Mouse (Mus musculus): ENCODE results near the gene Psg23. TPM values are rescaled to one million over a fixed set of nuclear protein-coding genes. Genes with fewer than 3 reads are reported as not detected.

Psg23 gene
- polyA plus RNA-seq (2014; fragmentation: Illumina TruSeq; extraction: RNeasy Lipid Tissue Mini Kit (QIAGEN cat#74804); ENCODE audit: insufficient read depth, low read depth, low replicate concordance): not detected

DNA sequence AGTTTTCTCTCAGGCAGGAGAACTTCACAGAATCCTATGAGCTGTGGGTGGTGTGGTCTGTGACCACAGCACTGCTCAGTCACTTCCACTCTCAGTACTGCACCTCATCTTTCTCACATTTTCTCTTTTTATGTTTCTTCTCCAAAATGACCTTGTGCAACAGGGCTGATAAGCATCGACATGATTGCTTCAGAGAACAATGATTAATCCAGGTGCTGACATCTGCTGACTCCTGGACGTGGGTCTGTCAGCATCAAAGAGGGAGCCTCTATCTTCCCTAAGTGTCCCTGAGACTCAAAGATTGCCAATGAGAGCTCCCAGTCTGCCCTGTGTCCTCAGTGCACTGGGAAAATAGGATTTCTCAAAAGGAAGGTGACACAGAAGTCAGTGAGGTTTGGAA, at the start of gene Psg23:
Gene Psg23, minus strand, starts transcription at position 101 of the 400 bp plus-strand sequence.

DNA sequence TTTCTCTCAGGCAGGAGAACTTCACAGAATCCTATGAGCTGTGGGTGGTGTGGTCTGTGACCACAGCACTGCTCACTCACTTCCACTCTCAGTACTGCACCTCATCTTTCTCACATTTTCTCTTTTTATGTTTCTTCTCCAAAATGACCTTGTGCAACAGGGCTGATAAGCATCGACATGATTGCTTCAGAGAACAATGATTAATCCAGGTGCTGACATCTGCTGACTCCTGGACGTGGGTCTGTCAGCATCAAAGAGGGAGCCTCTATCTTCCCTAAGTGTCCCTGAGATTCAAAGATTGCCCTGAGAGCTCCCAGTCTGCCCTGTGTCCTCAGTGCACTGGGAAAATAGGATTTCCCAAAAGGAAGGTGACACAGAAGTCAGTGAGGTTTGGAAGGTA, 40.3 kb upstream of the Psg23 start, which contains the start of gene Psg21:
Gene Psg21, minus strand, starts transcription at position 101 of the 400 bp plus-strand sequence.

DNA sequence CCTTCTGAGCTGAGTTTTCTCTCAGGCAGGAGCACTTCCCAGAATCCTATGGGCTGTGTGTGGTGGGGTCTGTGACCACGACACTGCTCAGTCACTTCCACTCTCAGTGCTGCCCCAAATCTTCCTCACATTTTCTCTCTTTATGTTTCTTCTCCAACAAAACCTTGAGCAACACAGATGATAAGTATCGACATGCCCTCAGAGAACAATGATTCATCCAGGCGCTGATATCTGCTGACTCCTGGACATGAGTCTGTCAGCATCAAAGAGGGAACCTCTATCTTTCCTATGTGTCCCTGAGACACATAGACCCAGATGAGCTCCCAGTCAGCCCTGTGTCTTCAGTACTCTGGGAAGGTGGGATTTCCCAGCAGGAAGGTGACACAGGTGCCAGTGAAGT, 49.1 kb downstream of the Psg23 start, which contains the start of gene Psg27:
Gene Psg27, minus strand, starts transcription at position 101 of the 400 bp plus-strand sequence.

Other genes starting within 250 kb of the Psg23 start
- gene Psg28, start 184.5 kb downstream of the Psg23 start, polyA plus RNA-seq (2014; fragmentation: Illumina TruSeq; extraction: RNeasy Lipid Tissue Mini Kit (QIAGEN cat#74804); ENCODE audit: insufficient read depth, low read depth, low replicate concordance): not detected
- not detected for gene Psg26, start 132.3 kb downstream of the Psg23 start, polyA plus RNA-seq (2014; fragmentation: Illumina TruSeq; extraction: RNeasy Lipid Tissue Mini Kit (QIAGEN cat#74804); ENCODE audit: insufficient read depth, low read depth, low replicate concordance)
- gene Psg25, start 84.2 kb downstream of the Psg23 start, polyA plus RNA-seq (2014; fragmentation: Illumina TruSeq; extraction: RNeasy Lipid Tissue Mini Kit (QIAGEN cat#74804); ENCODE audit: insufficient read depth, low read depth, low replicate concordance): not detected
- gene Psg27, start 49.2 kb downstream of the Psg23 start, polyA plus RNA-seq (2014; fragmentation: Illumina TruSeq; extraction: RNeasy Lipid Tissue Mini Kit (QIAGEN cat#74804); ENCODE audit: insufficient read depth, low read depth, low replicate concordance): not detected
- not detected for gene Psg21, start 40.2 kb upstream of the Psg23 start, polyA plus RNA-seq (2014; fragmentation: Illumina TruSeq; extraction: RNeasy Lipid Tissue Mini Kit (QIAGEN cat#74804); ENCODE audit: insufficient read depth, low read depth, low replicate concordance)
- not detected for gene Psg20, start 69.7 kb upstream of the Psg23 start, polyA plus RNA-seq (2014; fragmentation: Illumina TruSeq; extraction: RNeasy Lipid Tissue Mini Kit (QIAGEN cat#74804); ENCODE audit: insufficient read depth, low read depth, low replicate concordance)
- gene Psg22, start 101.6 kb upstream of the Psg23 start, polyA plus RNA-seq (2014; fragmentation: Illumina TruSeq; extraction: RNeasy Lipid Tissue Mini Kit (QIAGEN cat#74804); ENCODE audit: insufficient read depth, low read depth, low replicate concordance): not detected
- gene Psg19, start 182.0 kb upstream of the Psg23 start, polyA plus RNA-seq (2014; fragmentation: Illumina TruSeq; extraction: RNeasy Lipid Tissue Mini Kit (QIAGEN cat#74804); ENCODE audit: insufficient read depth, low read depth, low replicate concordance): not detected
- 0.18 TPM for gene Psg17, start 205.1 kb upstream of the Psg23 start, polyA plus RNA-seq (2014; fragmentation: Illumina TruSeq; extraction: RNeasy Lipid Tissue Mini Kit (QIAGEN cat#74804); ENCODE audit: insufficient read depth, low read depth, low replicate concordance)
- 19.7 TPM for gene Mill2, start 223.5 kb upstream of the Psg23 start, polyA plus RNA-seq (2014; fragmentation: Illumina TruSeq; extraction: RNeasy Lipid Tissue Mini Kit (QIAGEN cat#74804); ENCODE audit: insufficient read depth, low read depth, low replicate concordance)

All from lung, adult 10 weeks (tissue).